Comparison of ENCODE assay signal across 16 mouse cellular contexts in the genomic region with DNA sequence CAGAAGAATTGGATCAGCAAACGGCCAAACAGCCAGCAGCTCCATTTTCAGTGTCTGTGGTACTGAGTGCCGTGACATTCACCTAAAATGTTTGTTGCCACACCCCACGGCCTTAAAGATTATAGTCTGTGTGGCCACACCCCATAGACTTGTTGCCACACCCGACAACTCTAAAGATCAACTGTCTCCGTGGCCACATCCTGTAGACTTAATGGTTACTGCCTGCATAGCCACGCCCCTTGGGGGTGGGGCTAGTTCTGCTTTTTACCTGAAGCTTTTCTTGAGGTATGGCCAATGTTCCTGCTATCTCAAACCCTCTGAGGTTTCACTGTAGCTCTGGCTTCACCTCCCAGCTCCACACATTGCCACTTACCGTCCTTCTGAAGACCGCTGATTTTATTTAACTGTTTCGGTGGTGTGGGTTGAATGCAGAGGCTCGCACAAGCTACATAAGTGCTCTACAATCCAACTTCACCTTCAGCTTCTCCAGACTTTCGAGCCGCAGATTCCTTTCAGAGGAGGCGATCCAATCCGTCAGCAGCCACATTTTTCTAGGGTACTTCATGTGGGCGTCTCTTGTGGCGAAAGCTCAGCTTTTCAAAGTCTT. TPM values are rescaled to one million over a fixed set of nuclear protein-coding genes. Genes with fewer than 3 reads are reported as not detected.
DNase-seq lines count a peak whose midpoint lies in the region; ATAC-seq and TF ChIP-seq lines count a peak whose summit lies in the region.
"Had no signal": no experiment of that assay in that cellular context is flagged by ENCODE, and none has a peak within 500 bp of the region (broad histone marks: within the 10 kb centered on the region; RNA-seq: fewer than 3 reads in every experiment).

No protein-coding gene starts in this region.

- DNase-seq in CH12.LX (ENCODE audit: extremely low read depth), result peak; percentile 17
- peak; percentile 39 for DNase-seq in ES-E14 (ENCODE audit: low read depth, low spot score)
- peak; percentile 13 for DNase-seq in lung, embryonic 14.5 days
- DNase-seq in lung, postnatal 4 days, result peak; percentile 30 to 39
- DNase-seq in MN1 (ENCODE audit: low spot score), result no peak
- no peak for DNase-seq in forebrain, embryonic 14.5 days (ENCODE audit: low spot score)
- DNase-seq in cerebellum, postnatal 25 days, result no peak
- DNase-seq: cerebellum, postnatal 14 days; heart, adult 18-20 months; thymus, postnatal 25 days had no signal

- in situ Hi-C loops in CH12.LX (cut with MboI; ENCODE audit: low pct_ligation_motif_present, low pct_unique_long_range_greater_than_20kb, low sequenced_read_pairs), result loop anchor here (10.0 kb wide), 1 partner anchor 260 kb away; no protein-coding TSS in a partner anchor
- in situ Hi-C loops in ES-E14 (cut with MboI; ENCODE audit: low sequenced_read_pairs in 2 of 2, unreplicated experiment in 2 of 2), result no loop called here

- 75% methylated on average over 16 of the region's 16 CpGs for WGBS in lung, embryonic 14.5 days
- 90% methylated on average over 16 of the region's 16 CpGs for WGBS in forebrain, embryonic 14.5 days
- WGBS in intestine, postnatal 0 days, result 84% methylated on average over 16 of the region's 16 CpGs

- H3K9me3 ChIP-seq in CH12.LX (replicated peaks; ENCODE audit: low read length) (peaks cover 4% of the 10 kb centered on the region), ES-E14 (ENCODE audit: control insufficient read depth, insufficient read depth, low read depth, low read length) (no peaks in the 10 kb centered on the region)
- H3K9me3 ChIP-seq in lung, embryonic 14.5 days (ENCODE audit: low read depth, low read length), result no peaks in the 10 kb centered on the region
- H3K9me3 ChIP-seq in forebrain, embryonic 14.5 days (replicated peaks; ENCODE audit: control insufficient read depth, low read length), result no peaks in the 10 kb centered on the region
- no peaks in the 10 kb centered on the region for H3K9me3 ChIP-seq in intestine, postnatal 0 days (ENCODE audit: control insufficient read depth)
- H3K9me3 ChIP-seq: forebrain, embryonic 15.5 days; hindbrain, embryonic 10.5 days; midbrain, embryonic 12.5 days; stomach, embryonic 15.5 days had no signal

- TF ChIP-seq EP300 in CH12.LX (IDR thresholded peaks at IDR 0.05; ENCODE audit: low read length), result no peak

- TF ChIP-seq CTCF in CH12.LX (conservative IDR thresholded peaks at IDR 0.05 in 1 of 2, IDR thresholded peaks at IDR 0.05 in 1 of 2; ENCODE audit: low read depth in 2 of 2, low read length in 2 of 2), result no peak
- no peak for TF ChIP-seq CTCF in lung, embryonic 14.5 days (IDR thresholded peaks at IDR 0.05; ENCODE audit: low read depth)
- no peak for TF ChIP-seq CTCF in intestine, postnatal 0 days (IDR thresholded peaks at IDR 0.05; ENCODE audit: low read depth)

- H3K4me1 ChIP-seq in CH12.LX (ENCODE audit: control insufficient read depth in 1 of 2, insufficient read depth in 2 of 2) (peaks cover 2 to 11% of the 10 kb centered on the region in 2 experiments; a peak in 2 of 4 replicates), ES-E14 (ENCODE audit: control insufficient read depth in 2 of 2, insufficient read depth in 2 of 2, low read length in 2 of 2, poor library complexity in 1 of 2) (no peaks in the 10 kb centered on the region)
- no peaks in the 10 kb centered on the region for H3K4me1 ChIP-seq in lung, embryonic 14.5 days (ENCODE audit: insufficient read depth)
- no peaks in the 10 kb centered on the region for H3K4me1 ChIP-seq in forebrain, embryonic 14.5 days (ENCODE audit: control insufficient read depth, insufficient read depth, low read length)
- H3K4me1 ChIP-seq in intestine, postnatal 0 days (replicated peaks; ENCODE audit: control insufficient read depth, insufficient read depth, low read length), result no peaks in the 10 kb centered on the region
- H3K4me1 ChIP-seq: forebrain, embryonic 15.5 days; hindbrain, embryonic 10.5 days; midbrain, embryonic 12.5 days; stomach, embryonic 15.5 days had no signal

- no peak for ATAC-seq in lung, embryonic 14.5 days (ENCODE audit: insufficient read depth)
- no peak for ATAC-seq in forebrain, embryonic 14.5 days
- no peak for ATAC-seq in intestine, postnatal 0 days
- ATAC-seq: forebrain, embryonic 15.5 days; inflammation-experienced regulatory T-cells, adult 6 months had no signal

- H3K9ac ChIP-seq in CH12.LX (ENCODE audit: insufficient read depth, low read depth), result no peak overlapping the region
- H3K9ac ChIP-seq in ES-E14 (ENCODE audit: insufficient read depth, low read depth, low read length, poor library complexity, severe bottlenecking), result no peak overlapping the region
- no peak overlapping the region for H3K9ac ChIP-seq in lung, embryonic 14.5 days
- H3K9ac ChIP-seq in forebrain, embryonic 14.5 days (ENCODE audit: low read length), result no peak overlapping the region
- H3K9ac ChIP-seq in intestine, postnatal 0 days (ENCODE audit: low read depth, low read length), result no peak overlapping the region
- H3K9ac ChIP-seq: forebrain, embryonic 15.5 days; midbrain, embryonic 12.5 days; stomach, embryonic 15.5 days had no signal

- H3K36me3 ChIP-seq in CH12.LX (replicated peaks in 1 of 2; ENCODE audit: control insufficient read depth in 1 of 2, insufficient read depth in 1 of 2, low read length in 1 of 2) (no peaks in the 10 kb centered on the region), ES-E14 (ENCODE audit: control insufficient read depth, insufficient read depth, low read length, poor library complexity, severe bottlenecking) (no peaks in the 10 kb centered on the region)
- no peaks in the 10 kb centered on the region for H3K36me3 ChIP-seq in lung, embryonic 14.5 days (ENCODE audit: insufficient read depth)
- no peaks in the 10 kb centered on the region for H3K36me3 ChIP-seq in forebrain, embryonic 14.5 days (ENCODE audit: control insufficient read depth, insufficient read depth, low read length)
- no peaks in the 10 kb centered on the region for H3K36me3 ChIP-seq in intestine, postnatal 0 days (ENCODE audit: control insufficient read depth, insufficient read depth)
- H3K36me3 ChIP-seq: forebrain, embryonic 15.5 days; hindbrain, embryonic 10.5 days; midbrain, embryonic 12.5 days; stomach, embryonic 15.5 days had no signal

- dilution Hi-C loops in CH12.LX (cut with MboI; ENCODE audit: extremely low pct_ligation_motif_present, extremely low pct_unique_long_range_greater_than_20kb, low sequenced_read_pairs), result no loop called here

- no peak overlapping the region for H3K4me2 ChIP-seq in CH12.LX (ENCODE audit: insufficient read depth, low read depth, poor library complexity, severe bottlenecking)
- H3K4me2 ChIP-seq in lung, embryonic 14.5 days, result no peak overlapping the region
- no peak overlapping the region for H3K4me2 ChIP-seq in forebrain, embryonic 14.5 days (ENCODE audit: low read length)
- no peak overlapping the region for H3K4me2 ChIP-seq in intestine, postnatal 0 days (replicated peaks; ENCODE audit: low read depth)
- H3K4me2 ChIP-seq: forebrain, embryonic 15.5 days; midbrain, embryonic 12.5 days; stomach, embryonic 15.5 days had no signal

- no peak for TF ChIP-seq RAD21 in CH12.LX (IDR thresholded peaks at IDR 0.05; ENCODE audit: low read depth, low read length)

- H3K79me2 ChIP-seq in CH12.LX (replicated peaks; ENCODE audit: control insufficient read depth, extremely low read depth, insufficient read depth, poor library complexity, severe bottlenecking), result no peaks in the 10 kb centered on the region

- H3K27ac ChIP-seq in CH12.LX (ENCODE audit: insufficient read depth, low read depth) (no peak overlapping the region), ES-E14 (ENCODE audit: insufficient read depth, low read depth, low read length, poor library complexity, severe bottlenecking) (no peak overlapping the region)
- H3K27ac ChIP-seq in lung, embryonic 14.5 days (ENCODE audit: low read depth), result no peak overlapping the region
- no peak overlapping the region for H3K27ac ChIP-seq in forebrain, embryonic 14.5 days (ENCODE audit: low read depth, low read length)
- H3K27ac ChIP-seq in intestine, postnatal 0 days (ENCODE audit: low read depth, low read length), result no peak overlapping the region
- H3K27ac ChIP-seq: forebrain, embryonic 15.5 days; hindbrain, embryonic 10.5 days; midbrain, embryonic 12.5 days; stomach, embryonic 15.5 days had no signal

- no peak overlapping the region for H3K4me3 ChIP-seq in CH12.LX (replicated peaks in 1 of 3; ENCODE audit: low read depth in 2 of 3, low read length in 2 of 3, poor library complexity in 1 of 3)
- 0 out of 4 replicates have a peak overlapping the region, but pooled peaks of 1 of the 2 experiments have one; percentile 16 for H3K4me3 ChIP-seq in ES-E14 (ENCODE audit: insufficient read depth in 1 of 2, low read depth in 1 of 2, low read length in 2 of 2, poor library complexity in 1 of 2, severe bottlenecking in 1 of 2)
- no peak overlapping the region for H3K4me3 ChIP-seq in lung, embryonic 14.5 days (ENCODE audit: low read depth, low read length)
- no peak overlapping the region for H3K4me3 ChIP-seq in forebrain, embryonic 14.5 days (ENCODE audit: low read depth, low read length)
- H3K4me3 ChIP-seq in intestine, postnatal 0 days (ENCODE audit: low read depth, low read length), result no peak overlapping the region
- H3K4me3 ChIP-seq: forebrain, embryonic 15.5 days; hindbrain, embryonic 10.5 days; midbrain, embryonic 12.5 days; stomach, embryonic 15.5 days had no signal

- TF ChIP-seq POLR2A in CH12.LX (IDR thresholded peaks at IDR 0.05; ENCODE audit: low read depth, low read length), result no peak

- no peaks in the 10 kb centered on the region for H3K27me3 ChIP-seq in CH12.LX (replicated peaks)
- no peaks in the 10 kb centered on the region for H3K27me3 ChIP-seq in lung, embryonic 14.5 days (ENCODE audit: insufficient read depth, low read length)
- H3K27me3 ChIP-seq in forebrain, embryonic 14.5 days (replicated peaks; ENCODE audit: control insufficient read depth, insufficient read depth, low read length), result no peaks in the 10 kb centered on the region
- no peaks in the 10 kb centered on the region for H3K27me3 ChIP-seq in intestine, postnatal 0 days (replicated peaks; ENCODE audit: control insufficient read depth, insufficient read depth, low read length)
- H3K27me3 ChIP-seq: forebrain, embryonic 15.5 days; midbrain, embryonic 12.5 days; stomach, embryonic 15.5 days had no signal

TF ChIP-seq in CH12.LX, 34 proteins besides CTCF, POLR2A, EP300 and RAD21 (continues in another document):
- TF ChIP-seq GABPA (IDR thresholded peaks at IDR 0.05; ENCODE audit: insufficient replicate concordance, low read depth, low read length) (no peak), MAFK (IDR thresholded peaks at IDR 0.05; ENCODE audit: insufficient replicate concordance, low read length) (no peak)

TF ChIP-seq in ES-E14, 5 proteins besides CTCF, POLR2A, EP300 and RAD21 (continues in another document):
- TF ChIP-seq ZNF384 (IDR thresholded peaks at IDR 0.05; ENCODE audit: low read depth, low read length), result no peak
- TF ChIP-seq MAFK (IDR thresholded peaks at IDR 0.05; ENCODE audit: insufficient read depth, low read depth, low read length), result no peak

RNA-seq across cellular contexts. Expression of a gene that starts 56.5 kb away (rescaled TPM):
- total RNA-seq in CH12.LX (2012; rRNA removed) (23.5 and 34.7 TPM in 2 replicates), CH12.LX (2014; rRNA removed) (45.8 and 47.9 TPM in 2 replicates), ES-E14 (2012; rRNA removed) (0.63 and 0.89 TPM in 2 replicates)
- 51.6 and 53.7 TPM in 2 replicates for polyA plus RNA-seq in CH12.LX (2012; ENCODE audit: insufficient read length, low read depth)
- polyA plus RNA-seq in lung, embryonic 14.5 days (2014; fragmentation: Nextera tagmentation; extraction: Ambion mirVana), result 26.2 and 28.1 TPM in 2 replicates
- polyA plus RNA-seq in forebrain, embryonic 14.5 days (2014; fragmentation: Nextera tagmentation; extraction: Ambion mirVana), result 3.7 and 4.0 TPM in 2 replicates
- 7.6 and 8.3 TPM in 2 replicates for polyA plus RNA-seq in intestine, postnatal 0 days (2015; fragmentation: Nextera tagmentation; extraction: Ambion mirVana)

Comparison
In these comparisons a context has a peak if more than half of its experiments do, and no peak if none do; other contexts are left out.
1. DNase-seq: peak in CH12.LX (single experiment), ES-E14 (single experiment), lung, embryonic 14.5 days (single experiment) and lung, postnatal 4 days (2 of 2); none in MN1 (single experiment), forebrain, embryonic 14.5 days (single experiment) and cerebellum, postnatal 25 days (0 of 2).